Mouse (Mus musculus): ENCODE results near the gene Pde7b.

The Pde7b gene

GRCm38 (mm10) chr10:20504800-20505199 is 220.1 kb downstream of the Pde7b start:
- no peak for DNase-seq (ENCODE audit: extremely low read depth, insufficient read length, low spot score)

GRCm38 (mm10) chr10:20503265-20504025 is 221.4 kb downstream of the Pde7b start:
- no peak for DNase-seq (ENCODE audit: extremely low read depth, insufficient read length, low spot score)

GRCm38 (mm10) chr10:20501221-20501620 is 223.7 kb downstream of the Pde7b start:
- DNase-seq (ENCODE audit: extremely low read depth, insufficient read length, low spot score) = no peak

GRCm38 (mm10) chr10:20495051-20495450 is 229.8 kb downstream of the Pde7b start:
- DNase-seq (ENCODE audit: extremely low read depth, insufficient read length, low spot score) = no peak

GRCm38 (mm10) chr10:20493826-20494455 is 230.9 kb downstream of the Pde7b start:
- no peak for DNase-seq (ENCODE audit: extremely low read depth, insufficient read length, low spot score)

GRCm38 (mm10) chr10:20492216-20492964 is 232.5 kb downstream of the Pde7b start:
- DNase-seq (ENCODE audit: extremely low read depth, insufficient read length, low spot score) = no peak

- no peak for DNase-seq (ENCODE audit: extremely low read depth, insufficient read length, low spot score)
These were observed 234.1 kb downstream of the Pde7b start for GRCm38 (mm10) chr10:20490775-20491174.

- DNase-seq (ENCODE audit: extremely low read depth, insufficient read length, low spot score) = no peak
These were observed 234.6 kb downstream of the Pde7b start for GRCm38 (mm10) chr10:20490281-20490680.

- DNase-seq (ENCODE audit: extremely low read depth, insufficient read length, low spot score) = no peak
These were observed 238.2 kb downstream of the Pde7b start for GRCm38 (mm10) chr10:20486461-20487253.

- no peak for DNase-seq (ENCODE audit: extremely low read depth, insufficient read length, low spot score)
These were observed 239.1 kb downstream of the Pde7b start for GRCm38 (mm10) chr10:20485816-20486215.

GRCm38 (mm10) chr10:20479481-20479880 is 245.4 kb downstream of the Pde7b start:
- DNase-seq (ENCODE audit: extremely low read depth, insufficient read length, low spot score) = no peak

GRCm38 (mm10) chr10:20478456-20478855 is 246.4 kb downstream of the Pde7b start:
- DNase-seq (ENCODE audit: extremely low read depth, insufficient read length, low spot score) = no peak

GRCm38 (mm10) chr10:20474831-20475230 is 250.0 kb downstream of the Pde7b start:
- no peak for DNase-seq (ENCODE audit: extremely low read depth, insufficient read length, low spot score)

- no peak for DNase-seq (ENCODE audit: extremely low read depth, insufficient read length, low spot score)
These were observed 250.8 kb downstream of the Pde7b start for GRCm38 (mm10) chr10:20474036-20474435.

- DNase-seq (ENCODE audit: extremely low read depth, insufficient read length, low spot score) = no peak
These were observed 251.4 kb downstream of the Pde7b start for GRCm38 (mm10) chr10:20473505-20473904.

- no peak for DNase-seq (ENCODE audit: extremely low read depth, insufficient read length, low spot score)
These were observed 252.9 kb downstream of the Pde7b start for GRCm38 (mm10) chr10:20472007-20472406.

GRCm38 (mm10) chr10:20464631-20465030 is 260.2 kb downstream of the Pde7b start:
- DNase-seq (ENCODE audit: extremely low read depth, insufficient read length, low spot score) = no peak

GRCm38 (mm10) chr10:20463941-20464340 is 260.9 kb downstream of the Pde7b start:
- DNase-seq (ENCODE audit: extremely low read depth, insufficient read length, low spot score) = no peak

GRCm38 (mm10) chr10:20462596-20462995 is 262.3 kb downstream of the Pde7b start:
- DNase-seq (ENCODE audit: extremely low read depth, insufficient read length, low spot score) = no peak

GRCm38 (mm10) chr10:20459657-20460350 is 265.1 kb downstream of the Pde7b start:
- DNase-seq (ENCODE audit: extremely low read depth, insufficient read length, low spot score) = no peak

Measured in 3134 (cell line).